Comparison of ENCODE assay signal across 8 mouse cellular contexts in the genomic region with DNA sequence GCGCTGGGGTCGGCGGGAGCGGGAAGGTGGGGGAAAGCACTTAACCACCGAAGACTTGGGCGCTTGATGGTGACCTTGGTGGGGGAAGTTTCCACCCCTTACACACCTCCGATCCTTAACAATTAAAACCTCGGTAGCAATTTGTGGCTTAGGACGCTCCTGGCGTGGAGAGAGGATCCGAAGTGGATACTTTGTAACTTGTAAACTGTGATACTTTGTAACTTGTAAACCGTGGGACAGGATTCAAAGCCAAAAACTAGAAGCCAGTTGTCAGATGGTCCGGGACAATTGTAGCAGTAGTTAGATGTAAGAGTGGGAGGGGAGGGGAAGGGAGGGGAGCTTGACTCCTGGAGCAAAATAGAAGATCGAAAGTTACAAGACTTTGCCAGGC. TPM values are rescaled to one million over a fixed set of nuclear protein-coding genes. Genes with fewer than 3 reads are reported as not detected.
DNase-seq lines count a peak whose midpoint lies in the region; ATAC-seq and TF ChIP-seq lines count a peak whose summit lies in the region.

No protein-coding gene starts in this region.

- no peaks in the 10 kb centered on the region for H3K27me3 ChIP-seq in kidney, postnatal 0 days (ENCODE audit: insufficient read depth, low read length)
- no peaks in the 10 kb centered on the region for H3K27me3 ChIP-seq in hindbrain, embryonic 13.5 days
- H3K27me3 ChIP-seq in midbrain, embryonic 15.5 days (replicated peaks) = no peaks in the 10 kb centered on the region

- 2% methylated on average over 14 of the region's 14 CpGs for WGBS in kidney, postnatal 0 days
- under 1% methylated on average over 14 of the region's 14 CpGs for WGBS in bone marrow, adult 2 months
- WGBS in hindbrain, embryonic 13.5 days = 8% methylated on average over 14 of the region's 14 CpGs
- WGBS in midbrain, embryonic 15.5 days = 11% methylated on average over 14 of the region's 14 CpGs

- TF ChIP-seq POLR2A in bone marrow, adult 2 months (IDR thresholded peaks at IDR 0.05; ENCODE audit: borderline replicate concordance, control insufficient read depth, low read depth, low read length) = no peak

- H3K4me1 ChIP-seq in kidney, postnatal 0 days (replicated peaks; ENCODE audit: insufficient read depth, low read length) = no peaks in the 10 kb centered on the region
- peaks cover 1% of the 10 kb centered on the region for H3K4me1 ChIP-seq in bone marrow, adult 2 months (ENCODE audit: control insufficient read depth, insufficient read depth, low read length)
- peaks cover 25% of the 10 kb centered on the region for H3K4me1 ChIP-seq in hindbrain, embryonic 13.5 days (replicated peaks)
- peaks cover 24% of the 10 kb centered on the region for H3K4me1 ChIP-seq in midbrain, embryonic 15.5 days

- no peak for TF ChIP-seq CTCF in kidney, postnatal 0 days (IDR thresholded peaks at IDR 0.05; ENCODE audit: low read depth)
- TF ChIP-seq CTCF in bone marrow, adult 2 months (IDR thresholded peaks at IDR 0.05; ENCODE audit: control insufficient read depth, insufficient read depth, low read length) = no peak

- peak overlapping the region; percentile 71 for H3K9ac ChIP-seq in kidney, postnatal 0 days (ENCODE audit: low read depth, low read length)
- H3K9ac ChIP-seq in hindbrain, embryonic 13.5 days = peak overlapping the region; percentile 92
- H3K9ac ChIP-seq in midbrain, embryonic 15.5 days = peak overlapping the region; percentile 93

- no peaks in the 10 kb centered on the region for H3K9me3 ChIP-seq in kidney, postnatal 0 days (replicated peaks; ENCODE audit: low read length)
- no peaks in the 10 kb centered on the region for H3K9me3 ChIP-seq in hindbrain, embryonic 13.5 days
- H3K9me3 ChIP-seq in midbrain, embryonic 15.5 days = no peaks in the 10 kb centered on the region

- H3K36me3 ChIP-seq in kidney, postnatal 0 days (ENCODE audit: insufficient read depth, low read length) = peaks cover 24% of the 10 kb centered on the region
- H3K36me3 ChIP-seq in hindbrain, embryonic 13.5 days = peaks cover 36% of the 10 kb centered on the region
- peaks cover 31% of the 10 kb centered on the region for H3K36me3 ChIP-seq in midbrain, embryonic 15.5 days (replicated peaks)

- no peak; the same call in 1 of the 2 replicates for ATAC-seq in kidney, postnatal 0 days (replicated peaks; ENCODE audit: low FRiP score, low read depth)
- ATAC-seq in hindbrain, embryonic 13.5 days (ENCODE audit: low FRiP score) = no peak
- peak; percentile 11 for ATAC-seq in midbrain, embryonic 15.5 days (replicated peaks)

- peak overlapping the region; percentile 65 for H3K4me2 ChIP-seq in kidney, postnatal 0 days (ENCODE audit: low read length)
- peak overlapping the region; percentile 86 for H3K4me2 ChIP-seq in hindbrain, embryonic 13.5 days
- peak overlapping the region; percentile 57 for H3K4me2 ChIP-seq in midbrain, embryonic 15.5 days

- H3K4me3 ChIP-seq in kidney, postnatal 0 days (replicated peaks; ENCODE audit: low read depth, low read length) = peak overlapping the region; percentile 70
- H3K4me3 ChIP-seq in bone marrow, adult 2 months (replicated peaks; ENCODE audit: control insufficient read depth, low read depth, low read length) = peak overlapping the region; percentile 89
- peak overlapping the region; percentile 98 for H3K4me3 ChIP-seq in hindbrain, embryonic 13.5 days
- H3K4me3 ChIP-seq in midbrain, embryonic 15.5 days = peak overlapping the region; percentile 94

- DNase-seq in kidney, postnatal 0 days (ENCODE audit: low spot score) = no peak
- DNase-seq in kidney, adult 8-10 months = no peak
- DNase-seq in cerebellum, adult 18-20 months = no peak
- no peak for DNase-seq in urinary bladder, adult 18-20 months (ENCODE audit: low spot score in 2 of 2)
- DNase-seq in spleen, adult 12 weeks (ENCODE audit: low spot score) = no peak

- peak overlapping the region; percentile 97 for H3K27ac ChIP-seq in kidney, postnatal 0 days
- H3K27ac ChIP-seq in bone marrow, adult 2 months (ENCODE audit: control insufficient read depth, insufficient read depth, low read depth, low read length, poor library complexity) = peak overlapping the region; percentile 97
- H3K27ac ChIP-seq in hindbrain, embryonic 13.5 days = peak overlapping the region; percentile 98
- H3K27ac ChIP-seq in midbrain, embryonic 15.5 days = peak overlapping the region; percentile 98

RNA-seq across cellular contexts. Expression of gene Usp4, which starts 0.6 kb away (rescaled TPM):
- polyA plus RNA-seq in kidney, postnatal 0 days (2015; fragmentation: Nextera tagmentation; extraction: Ambion mirVana) = 64.0 and 79.9 TPM in 2 replicates
- 102 and 256 TPM in 2 replicates for polyA plus RNA-seq in bone marrow, adult 2 months (2011; ENCODE audit: insufficient read depth, insufficient read length, low replicate concordance, missing spikeins)
- 125 and 141 TPM in 2 replicates for polyA plus RNA-seq in hindbrain, embryonic 13.5 days (2015; fragmentation: Nextera tagmentation; extraction: Ambion mirVana)
- polyA plus RNA-seq in midbrain, embryonic 15.5 days (2015; fragmentation: Nextera tagmentation; extraction: Ambion mirVana) = 149 and 151 TPM in 2 replicates

RNA-seq across cellular contexts. Expression of gene Gpx1, which starts 9.6 kb away (rescaled TPM):
- polyA plus RNA-seq in kidney, postnatal 0 days (2015; fragmentation: Nextera tagmentation; extraction: Ambion mirVana) = 1,215 and 1,273 TPM in 2 replicates
- polyA plus RNA-seq in bone marrow, adult 2 months (2011; ENCODE audit: insufficient read depth, insufficient read length, low replicate concordance, missing spikeins) = 1,398 and 2,156 TPM in 2 replicates
- polyA plus RNA-seq in hindbrain, embryonic 13.5 days (2015; fragmentation: Nextera tagmentation; extraction: Ambion mirVana) = 503 and 518 TPM in 2 replicates
- polyA plus RNA-seq in midbrain, embryonic 15.5 days (2015; fragmentation: Nextera tagmentation; extraction: Ambion mirVana) = 413 and 429 TPM in 2 replicates

RNA-seq across cellular contexts. Expression of gene Tcta, which starts 42.3 kb away (rescaled TPM):
- polyA plus RNA-seq in kidney, postnatal 0 days (2015; fragmentation: Nextera tagmentation; extraction: Ambion mirVana) = 47.5 and 49.0 TPM in 2 replicates
- polyA plus RNA-seq in bone marrow, adult 2 months (2011; ENCODE audit: insufficient read depth, insufficient read length, low replicate concordance, missing spikeins) = 5.6 and 13.2 TPM in 2 replicates
- 55.0 and 63.3 TPM in 2 replicates for polyA plus RNA-seq in hindbrain, embryonic 13.5 days (2015; fragmentation: Nextera tagmentation; extraction: Ambion mirVana)
- polyA plus RNA-seq in midbrain, embryonic 15.5 days (2015; fragmentation: Nextera tagmentation; extraction: Ambion mirVana) = 51.4 and 54.9 TPM in 2 replicates

RNA-seq across cellular contexts. Expression of gene Rhoa, which starts 42.4 kb away (rescaled TPM):
- 448 and 489 TPM in 2 replicates for polyA plus RNA-seq in kidney, postnatal 0 days (2015; fragmentation: Nextera tagmentation; extraction: Ambion mirVana)
- 138 and 223 TPM in 2 replicates for polyA plus RNA-seq in bone marrow, adult 2 months (2011; ENCODE audit: insufficient read depth, insufficient read length, low replicate concordance, missing spikeins)
- 279 and 287 TPM in 2 replicates for polyA plus RNA-seq in hindbrain, embryonic 13.5 days (2015; fragmentation: Nextera tagmentation; extraction: Ambion mirVana)
- polyA plus RNA-seq in midbrain, embryonic 15.5 days (2015; fragmentation: Nextera tagmentation; extraction: Ambion mirVana) = 251 and 257 TPM in 2 replicates

RNA-seq across cellular contexts. Expression of gene 1700102P08Rik, which starts 44.3 kb away (rescaled TPM):
- polyA plus RNA-seq in kidney, postnatal 0 days (2015; fragmentation: Nextera tagmentation; extraction: Ambion mirVana) = 0.17 and 0.66 TPM in 2 replicates
- polyA plus RNA-seq in bone marrow, adult 2 months (2011; ENCODE audit: insufficient read depth, insufficient read length, low replicate concordance, missing spikeins) = 3.9 TPM in 1 of 2 replicates, not detected in the other
- 1.7 and 2.3 TPM in 2 replicates for polyA plus RNA-seq in hindbrain, embryonic 13.5 days (2015; fragmentation: Nextera tagmentation; extraction: Ambion mirVana)
- 2.4 and 2.7 TPM in 2 replicates for polyA plus RNA-seq in midbrain, embryonic 15.5 days (2015; fragmentation: Nextera tagmentation; extraction: Ambion mirVana)
